Mouse (Mus musculus) v-Abl transformed pro-B cells (cell line): ENCODE measurements around the gene Lmo7.

Experiments used
- in situ Hi-C, 2 experiments: fragments of 400-800 bp; cut with MboI; formaldehyde crosslinking; loops; one replicate each; pipeline ENCODE4 v1.15.1; 2025; ENCODE audit not compliant: unreplicated experiment in 2 of 2

Lmo7 gene

DNA sequence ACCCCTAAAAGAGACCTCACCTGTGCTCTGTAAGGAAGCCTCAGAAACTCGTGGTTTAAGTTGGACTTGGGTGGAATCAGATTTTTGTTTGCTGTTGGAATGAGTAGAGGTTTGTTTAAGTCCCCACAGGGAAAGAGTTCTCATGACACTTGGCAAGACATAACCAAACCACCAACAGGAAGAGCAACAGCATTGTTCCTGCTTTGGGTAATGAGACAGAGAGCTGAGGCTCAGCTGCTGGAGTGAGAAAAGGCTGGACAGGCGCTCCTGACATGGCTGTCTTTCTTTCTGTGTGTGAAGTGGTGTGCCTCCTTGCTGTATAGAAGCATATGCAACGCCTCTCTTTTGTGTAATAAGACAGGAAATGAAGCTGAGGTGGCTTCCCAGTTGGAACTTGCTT is 132.3 kb downstream of the Lmo7 start:
- in situ Hi-C loops, result no loop called here

DNA sequence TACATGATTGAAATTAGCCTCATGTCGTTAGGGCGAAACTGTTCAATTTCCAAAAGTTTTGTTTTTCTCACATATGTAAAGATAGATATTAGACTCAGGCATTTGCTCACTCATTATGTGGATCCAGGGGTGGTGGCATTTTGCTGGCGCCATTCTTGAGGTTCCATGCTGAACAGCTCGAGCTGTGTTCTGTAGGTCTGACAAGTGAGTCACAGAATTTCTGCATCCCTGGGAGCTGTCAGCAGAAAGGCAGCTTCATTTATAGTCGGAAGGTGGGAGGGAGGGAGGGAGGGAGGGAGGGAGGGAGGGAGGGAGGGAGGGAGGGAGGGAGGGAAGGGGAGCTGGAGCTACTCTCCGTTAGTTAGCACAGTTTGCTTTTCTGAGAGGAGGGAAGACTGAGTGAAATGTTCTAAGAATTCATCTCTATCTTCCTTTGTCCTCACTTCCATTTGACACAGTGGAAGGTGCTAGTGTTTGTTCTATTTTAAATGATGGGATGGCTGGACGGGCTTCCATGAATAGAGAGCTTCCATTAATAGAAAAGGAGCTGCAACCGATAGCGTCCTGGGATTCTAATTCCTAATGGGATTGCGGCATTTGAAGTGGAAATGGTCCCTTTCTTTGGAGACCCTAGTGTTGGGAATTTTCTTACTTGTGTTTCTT is 137.4 kb downstream of the Lmo7 start:
- in situ Hi-C loops, result no loop called here

DNA sequence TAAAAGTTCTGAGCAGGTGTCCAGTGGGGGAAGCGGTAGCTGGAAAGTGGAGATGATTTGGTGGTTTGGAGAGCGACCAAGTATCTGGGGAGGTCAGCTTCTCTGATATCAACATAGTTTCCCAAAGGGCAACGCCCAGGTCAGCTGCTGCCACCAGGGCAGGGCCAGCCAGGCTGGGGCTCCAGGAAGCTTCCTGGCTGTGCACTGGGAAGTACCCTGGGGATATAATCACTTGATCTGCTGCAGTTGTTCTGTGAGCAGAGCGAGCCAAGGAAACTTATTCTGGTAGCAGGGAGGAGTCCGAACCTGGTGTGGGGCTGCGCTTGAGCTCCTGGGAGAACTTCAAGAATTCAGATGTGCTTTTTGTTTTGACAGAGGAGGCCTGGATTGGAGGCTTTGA is 139.4 kb downstream of the Lmo7 start:
- in situ Hi-C loops, result no loop called here

- in situ Hi-C loops, result no loop called here
Observed at GRCm38 (mm10) chr14:101869661-101870060, 139.9 kb downstream of the Lmo7 start.

- in situ Hi-C loops, result no loop called here
Observed at GRCm38 (mm10) chr14:101870171-101870902, 140.6 kb downstream of the Lmo7 start.

DNA sequence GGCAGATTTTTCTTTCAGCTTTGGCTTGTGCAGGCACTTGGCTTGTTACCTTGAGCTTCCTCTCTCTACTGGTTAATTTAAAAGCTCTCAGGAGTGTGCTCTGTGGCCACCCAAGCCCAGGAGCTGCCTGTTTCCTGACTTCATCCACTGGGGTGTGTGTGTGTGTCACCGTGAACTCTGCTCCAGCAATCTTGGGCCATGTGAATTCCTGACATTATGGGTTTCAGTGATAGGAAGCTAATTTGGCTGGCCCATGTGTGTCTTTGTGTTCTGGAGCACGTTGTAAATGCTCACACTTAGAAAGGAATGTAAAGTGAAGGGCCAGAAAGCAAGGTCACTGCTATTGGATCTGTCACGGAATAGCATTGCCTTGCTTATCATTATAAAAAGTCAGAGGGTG is 143.1 kb downstream of the Lmo7 start:
- in situ Hi-C loops, result no loop called here

- in situ Hi-C loops, result no loop called here
Observed at GRCm38 (mm10) chr14:101878346-101879049, 148.7 kb downstream of the Lmo7 start.

DNA sequence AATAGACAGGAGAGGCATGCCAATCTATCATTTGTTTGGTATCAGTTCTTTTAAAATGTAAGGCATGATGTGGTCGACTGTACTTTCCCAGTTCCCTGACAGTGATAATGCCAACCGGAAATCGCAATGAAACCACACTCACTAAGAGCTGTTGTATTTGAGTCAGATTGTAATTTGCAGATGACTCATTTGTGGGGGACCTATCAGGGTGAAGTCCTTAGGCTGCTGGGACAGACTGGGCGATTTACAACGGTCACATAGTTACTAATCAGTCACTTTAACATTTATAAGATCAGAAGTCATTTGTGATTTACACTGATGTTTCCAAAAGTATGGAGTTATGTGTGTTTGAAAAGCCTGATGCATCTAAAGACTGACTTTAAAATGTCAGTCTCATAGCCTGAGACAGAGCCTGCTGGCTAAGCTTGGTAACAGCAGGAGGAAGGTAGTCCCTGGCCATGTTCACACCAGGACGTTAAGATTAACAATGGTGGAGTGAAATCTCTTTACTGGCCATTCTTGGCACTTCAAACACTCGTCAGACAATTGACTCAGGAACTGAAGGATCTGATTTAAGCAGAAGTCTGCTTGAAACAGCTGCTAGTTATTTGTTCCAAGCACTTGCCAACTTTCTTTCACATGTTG is 149.4 kb downstream of the Lmo7 start:
- in situ Hi-C loops, result no loop called here

DNA sequence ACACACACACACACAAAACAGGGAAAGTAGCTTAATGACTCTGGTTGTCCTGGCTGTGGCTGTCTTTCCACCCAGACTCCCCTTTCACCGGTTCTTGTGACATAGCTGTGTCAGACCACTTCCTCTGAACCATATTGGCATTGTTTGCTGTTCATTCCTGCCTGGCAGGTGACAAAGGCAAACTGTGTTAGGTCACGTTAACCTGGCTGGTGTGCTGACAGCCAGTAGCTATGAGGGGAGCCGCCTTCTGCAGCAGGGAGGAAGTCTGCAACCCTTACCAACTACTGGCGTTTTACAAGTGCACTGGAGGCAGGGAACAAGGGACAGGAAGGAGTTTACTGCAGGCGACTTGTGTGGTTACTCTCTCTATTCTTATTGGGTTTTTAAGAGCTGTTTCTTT is 153.2 kb downstream of the Lmo7 start:
- in situ Hi-C loops, result no loop called here

DNA sequence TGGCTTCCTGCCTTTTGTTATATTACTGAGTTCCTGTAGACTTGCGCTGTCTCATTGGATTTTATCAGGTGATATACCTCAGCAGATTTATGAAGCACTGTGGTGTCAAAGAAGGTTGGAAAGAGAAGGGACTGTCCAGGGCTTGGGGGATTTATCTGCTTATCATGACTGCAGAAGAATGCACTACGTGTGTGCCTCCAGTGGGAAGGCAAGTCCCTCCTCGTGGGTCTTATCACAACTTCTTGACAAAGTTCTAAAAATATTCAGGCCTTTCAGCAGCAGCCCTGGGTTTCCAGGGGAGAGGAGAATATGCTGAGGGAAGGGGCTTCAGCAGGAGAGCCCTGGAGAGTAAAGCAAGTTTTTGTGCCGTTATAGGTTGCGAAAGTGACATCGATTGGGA is 154.0 kb downstream of the Lmo7 start:
- in situ Hi-C loops, result no loop called here

GRCm38 (mm10) chr14:101886320-101886719 is 156.6 kb downstream of the Lmo7 start:
- in situ Hi-C loops, result no loop called here

DNA sequence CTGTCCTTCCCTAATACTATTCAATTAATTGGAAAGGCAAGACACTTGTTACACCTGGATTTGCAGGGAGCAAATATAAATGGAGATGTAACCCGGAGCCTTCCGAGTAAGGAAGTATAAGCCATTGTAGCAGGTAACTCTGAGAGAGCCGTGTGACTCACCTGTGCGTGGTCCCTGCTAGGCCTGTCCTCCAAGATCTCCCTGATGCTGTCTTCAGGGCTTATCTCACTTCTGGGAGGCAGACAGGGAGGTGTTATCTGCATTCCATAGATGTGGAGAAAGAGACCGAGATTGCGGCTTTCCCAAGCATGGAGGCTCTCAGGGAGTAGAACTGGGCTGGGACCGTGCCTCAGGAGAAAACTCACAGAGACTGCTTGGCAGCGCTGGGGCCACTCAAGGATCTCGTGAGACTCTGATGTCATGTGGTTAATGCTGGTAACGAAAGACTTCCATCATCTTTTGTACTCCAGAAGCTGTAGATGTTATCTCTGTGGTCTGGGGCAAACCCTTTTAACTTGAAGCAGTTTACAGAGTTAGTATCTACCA is 162.2 kb downstream of the Lmo7 start:
- in situ Hi-C loops, result no loop called here

- in situ Hi-C loops, result no loop called here
Observed at GRCm38 (mm10) chr14:101892496-101892895, 162.7 kb downstream of the Lmo7 start.

- in situ Hi-C loops, result no loop called here
Observed at GRCm38 (mm10) chr14:101893215-101893614, 163.5 kb downstream of the Lmo7 start.

GRCm38 (mm10) chr14:101898250-101898649 is 168.5 kb downstream of the Lmo7 start:
- in situ Hi-C loops, result no loop called here

DNA sequence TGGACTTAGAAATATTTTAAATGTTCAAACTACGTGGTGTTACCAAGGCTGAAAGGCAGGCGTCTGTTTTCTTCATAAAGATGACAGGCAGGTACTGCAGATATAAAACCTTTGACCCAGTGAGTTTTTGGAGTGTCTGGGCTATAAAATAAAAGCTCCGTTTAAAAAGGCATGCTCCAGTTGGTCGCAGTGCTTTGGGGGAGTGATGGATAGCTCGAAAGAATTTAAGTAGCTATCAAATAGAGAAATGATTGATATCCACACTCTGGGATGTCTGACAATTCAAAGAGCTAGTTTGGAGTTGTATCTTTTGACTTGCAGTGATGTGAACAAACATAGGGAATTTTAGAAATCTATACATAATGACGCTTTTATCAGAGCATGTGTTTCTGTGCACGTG is 171.7 kb downstream of the Lmo7 start:
- in situ Hi-C loops, result no loop called here

GRCm38 (mm10) chr14:101901976-101902375 is 172.2 kb downstream of the Lmo7 start:
- in situ Hi-C loops, result no loop called here

GRCm38 (mm10) chr14:101903722-101904121 is 174.0 kb downstream of the Lmo7 start:
- in situ Hi-C loops, result no loop called here

DNA sequence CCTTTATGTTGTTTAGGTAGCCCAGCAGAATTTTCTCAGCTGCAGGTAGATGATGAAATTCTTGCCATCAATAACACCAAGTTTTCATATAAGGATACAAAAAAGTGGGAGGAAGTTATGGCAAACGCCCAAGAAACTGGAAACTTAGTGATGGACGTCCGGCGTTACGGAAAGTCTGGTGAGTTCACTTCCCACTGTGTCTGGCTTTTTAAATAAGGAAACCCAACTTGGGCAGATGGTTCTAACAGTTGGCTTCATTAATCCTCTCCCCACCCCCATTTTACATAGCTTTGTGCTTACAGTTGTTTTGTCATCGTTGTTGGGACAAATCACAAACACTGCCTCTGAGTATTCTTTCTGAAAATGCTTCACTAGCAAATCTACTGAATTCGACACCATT is 182.2 kb downstream of the Lmo7 start:
- in situ Hi-C loops, result no loop called here

GRCm38 (mm10) chr14:101912392-101912791 is 182.6 kb downstream of the Lmo7 start:
- in situ Hi-C loops, result no loop called here

DNA sequence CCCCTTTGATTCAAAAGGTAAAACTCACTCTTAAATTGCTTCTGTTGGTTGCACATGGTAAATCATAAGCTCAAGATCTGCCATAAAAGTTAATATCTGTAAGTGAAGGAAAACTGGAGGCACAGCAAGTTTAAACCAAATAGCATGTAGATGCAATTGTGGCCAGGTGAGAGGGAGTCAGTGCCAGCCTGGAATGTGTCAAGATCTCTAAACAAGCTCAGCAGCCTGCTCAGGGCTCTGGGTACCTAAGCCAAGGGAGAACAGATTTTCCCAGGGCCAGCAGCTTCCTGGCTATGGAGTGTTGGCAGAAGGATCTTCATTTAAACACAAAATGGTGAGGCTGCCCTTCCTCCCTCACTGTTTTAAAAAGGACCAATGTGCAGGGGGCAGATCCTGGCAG is 184.6 kb downstream of the Lmo7 start:
- in situ Hi-C loops, result no loop called here
